Mouse (Mus musculus): Measurements from ENCODE around the gene Anapc7. TPM values are rescaled to one million over a fixed set of nuclear protein-coding genes. Genes with fewer than 3 reads are reported as not detected.

The Anapc7 gene
- polyA plus RNA-seq, 1 experiment = 35.5 TPM

DNA sequence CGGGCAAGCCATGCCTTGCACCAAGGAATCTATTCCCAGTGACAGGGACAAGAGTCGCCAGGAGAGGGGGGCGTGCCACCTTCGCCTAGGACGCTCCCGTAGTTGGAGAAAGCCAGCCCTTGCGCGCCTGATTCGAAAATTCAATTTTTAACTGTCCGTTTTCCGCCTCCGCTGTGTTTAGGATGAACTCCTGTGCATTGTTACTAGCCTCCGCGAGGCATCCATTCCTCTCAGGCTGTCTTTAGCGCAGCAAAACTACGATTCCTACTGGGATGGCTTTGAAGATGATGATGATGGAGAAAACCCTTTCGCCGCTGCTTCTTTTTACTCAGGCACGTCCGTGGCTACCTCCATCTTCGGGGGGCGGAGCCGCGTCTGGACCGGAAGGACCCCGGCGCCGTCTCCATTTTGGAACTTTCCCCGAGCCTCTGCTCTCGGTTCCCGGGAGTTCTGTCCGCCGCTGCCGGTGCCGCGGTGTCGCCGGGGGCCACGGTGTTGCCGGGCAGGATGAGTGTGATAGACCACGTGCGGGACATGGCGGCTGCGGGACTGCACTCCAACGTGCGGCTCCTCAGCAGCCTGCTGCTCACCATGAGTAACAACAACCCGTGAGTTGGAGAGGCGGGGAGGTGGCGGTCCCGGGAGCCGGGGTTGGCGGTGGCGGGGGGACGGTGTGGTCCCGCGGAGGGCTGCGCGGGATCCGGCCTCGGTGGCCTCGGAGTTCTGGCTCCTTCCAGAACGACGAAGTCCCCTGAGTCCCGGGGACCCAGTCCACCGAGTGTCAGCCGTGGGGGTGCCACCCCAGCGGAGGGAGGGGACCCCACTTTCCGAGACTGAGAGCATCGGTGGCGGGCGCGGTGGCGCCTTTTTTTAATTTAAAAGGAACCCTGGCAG lies 825 bp downstream of the Anapc7 start:
- H3K4me3 ChIP-seq (ENCODE audit: insufficient read depth, low read length) = peak overlapping the region; percentile 87
- H3K4me1 ChIP-seq (ENCODE audit: control insufficient read depth, insufficient read depth, low read length) = no peaks in the 10 kb centered on the region; the same call in 1 of the 2 replicates
- peak overlapping the region; percentile 89 for H3K27ac ChIP-seq (ENCODE audit: insufficient read depth, low read length)
- TF ChIP-seq POLR2A (IDR thresholded peaks at IDR 0.05; ENCODE audit: low read depth, low read length) (peak; percentile 73), CTCF (IDR thresholded peaks at IDR 0.05; ENCODE audit: borderline replicate concordance, insufficient read depth, low read length) (no peak)

DNA sequence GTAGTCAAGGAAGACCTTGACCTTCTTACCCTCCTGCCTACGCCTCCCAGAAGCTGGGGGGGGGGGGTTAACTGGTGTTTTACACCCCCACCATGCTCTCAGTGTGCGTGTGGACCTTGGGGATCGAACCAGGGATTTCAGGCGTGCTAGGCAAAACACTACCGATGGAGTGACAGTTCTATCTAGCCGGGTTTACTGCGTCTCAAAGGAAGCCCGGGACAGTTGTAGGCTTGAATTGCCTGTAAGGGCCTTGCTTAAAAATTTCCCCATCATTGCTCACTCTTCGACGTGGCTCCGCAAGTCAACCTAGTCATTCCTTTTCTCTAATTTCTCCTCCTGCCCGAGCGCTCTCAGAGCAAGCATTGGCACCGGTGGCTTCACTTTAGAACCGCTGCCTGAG lies 1.6 kb downstream of the Anapc7 start:
- Histone ChIP-seq H3K4me3 (ENCODE audit: insufficient read depth, low read length) (peak overlapping the region; percentile 87), H3K4me1 (ENCODE audit: control insufficient read depth, insufficient read depth, low read length) (no peaks in the 10 kb centered on the region; the same call in 1 of the 2 replicates), H3K27ac (ENCODE audit: insufficient read depth, low read length) (no peak overlapping the region)
- TF ChIP-seq POLR2A (IDR thresholded peaks at IDR 0.05; ENCODE audit: low read depth, low read length) (no peak), CTCF (IDR thresholded peaks at IDR 0.05; ENCODE audit: borderline replicate concordance, insufficient read depth, low read length) (no peak)

DNA sequence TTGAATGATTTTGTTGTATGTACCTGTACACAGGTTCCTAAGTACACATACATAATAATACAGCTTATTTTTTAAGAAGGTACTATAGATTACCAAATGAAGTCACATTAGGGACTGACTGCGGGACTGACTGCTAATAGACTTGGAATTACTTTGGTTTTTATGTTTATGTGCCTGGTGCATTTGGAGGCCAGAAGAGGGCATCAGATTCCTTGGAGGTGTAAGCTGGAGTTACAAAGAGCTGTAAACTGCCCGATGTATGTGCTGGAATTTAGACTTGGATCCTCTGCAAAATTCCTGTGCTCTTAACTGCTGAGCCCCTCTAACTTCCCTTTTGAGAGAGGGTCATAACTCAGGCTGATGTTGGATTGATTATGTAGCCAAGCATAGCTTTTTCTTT lies 4.1 kb downstream of the Anapc7 start:
- no peak for TF ChIP-seq CTCF (IDR thresholded peaks at IDR 0.05; ENCODE audit: borderline replicate concordance, insufficient read depth, low read length)
- TF ChIP-seq POLR2A (IDR thresholded peaks at IDR 0.05; ENCODE audit: low read depth, low read length) = no peak

DNA sequence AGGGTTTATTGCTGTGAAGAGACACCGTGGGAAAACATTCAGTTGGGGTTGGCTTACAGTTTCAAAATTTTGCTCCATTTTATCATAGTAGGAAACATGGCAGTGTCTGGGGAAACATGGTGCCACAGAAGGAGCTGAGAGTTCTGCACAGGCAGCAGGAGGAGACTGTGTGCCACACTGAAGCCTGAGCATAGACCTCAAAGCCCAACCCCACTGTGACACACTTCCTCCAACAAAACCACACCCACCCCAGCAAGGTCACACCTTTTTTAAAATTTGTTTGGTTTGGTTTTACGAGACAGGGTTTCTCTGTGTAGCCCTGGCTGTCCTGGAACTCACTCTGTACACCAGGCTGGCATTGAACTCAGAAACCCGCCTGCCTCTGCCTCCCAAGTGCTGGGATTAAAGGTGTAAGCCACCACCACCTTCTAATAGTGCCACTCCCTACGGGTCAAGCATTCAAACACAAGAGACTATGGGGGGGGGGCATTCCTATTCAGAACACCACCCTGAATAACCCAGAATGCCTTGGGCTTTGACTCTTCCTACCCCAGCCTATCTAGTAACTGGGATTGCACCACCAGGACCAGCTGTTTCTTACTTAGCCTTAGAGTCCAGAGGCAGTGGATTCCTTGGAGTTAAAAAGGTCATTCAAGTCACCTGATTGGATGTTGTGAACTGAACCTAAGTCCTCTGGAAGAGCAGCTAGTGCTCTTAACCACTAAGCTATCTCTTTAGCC lies 8.7 kb downstream of the Anapc7 start:
- Histone ChIP-seq H3K4me3 (ENCODE audit: insufficient read depth, low read length) (no peak overlapping the region), H3K4me1 (ENCODE audit: control insufficient read depth, insufficient read depth, low read length) (peaks cover 9% of the 10 kb centered on the region), H3K27ac (ENCODE audit: insufficient read depth, low read length) (no peak overlapping the region)
- no peak for TF ChIP-seq POLR2A (IDR thresholded peaks at IDR 0.05; ENCODE audit: low read depth, low read length)
- TF ChIP-seq CTCF (IDR thresholded peaks at IDR 0.05; ENCODE audit: borderline replicate concordance, insufficient read depth, low read length) = no peak

More for the DNA sequence above, 4.1 kb downstream of the Anapc7 start:
- no peak overlapping the region for H3K27ac ChIP-seq (ENCODE audit: insufficient read depth, low read length)
- no peaks in the 10 kb centered on the region; the same call in 1 of the 2 replicates for H3K4me1 ChIP-seq (ENCODE audit: control insufficient read depth, insufficient read depth, low read length)
- H3K4me3 ChIP-seq (ENCODE audit: insufficient read depth, low read length) = no peak overlapping the region

GRCm38 (mm10) chr5:122431221-122431620 lies 9.7 kb downstream of the Anapc7 start:
- H3K27ac ChIP-seq (ENCODE audit: insufficient read depth, low read length) = peak overlapping the region; percentile 54; the same call in 1 of the 2 replicates
- H3K4me1 ChIP-seq (ENCODE audit: control insufficient read depth, insufficient read depth, low read length) = peaks cover 9% of the 10 kb centered on the region
- no peak overlapping the region for H3K4me3 ChIP-seq (ENCODE audit: insufficient read depth, low read length)
- no peak for TF ChIP-seq CTCF (IDR thresholded peaks at IDR 0.05; ENCODE audit: borderline replicate concordance, insufficient read depth, low read length)
- no peak for TF ChIP-seq POLR2A (IDR thresholded peaks at IDR 0.05; ENCODE audit: low read depth, low read length)

DNA sequence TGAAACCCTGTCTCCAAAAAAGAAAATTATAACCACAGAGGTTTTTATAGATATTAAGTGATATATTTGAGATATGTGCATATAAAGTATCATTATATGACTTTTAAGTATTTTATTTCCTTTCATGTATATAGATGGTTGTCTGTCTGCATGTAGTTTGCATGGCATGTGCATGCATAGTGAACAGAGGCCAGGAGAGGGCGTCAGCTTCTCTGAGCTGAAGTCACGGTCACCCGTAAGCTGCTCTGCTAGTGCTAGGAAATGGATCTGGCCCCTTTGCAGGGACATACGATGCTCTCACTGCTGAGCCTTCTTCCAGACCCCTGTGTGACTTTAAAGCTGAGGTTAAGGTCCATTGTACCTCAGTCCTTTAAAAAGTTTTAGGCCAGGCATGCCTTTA lies 13.0 kb downstream of the Anapc7 start:
- no peak for TF ChIP-seq POLR2A (IDR thresholded peaks at IDR 0.05; ENCODE audit: low read depth, low read length)
- TF ChIP-seq CTCF (IDR thresholded peaks at IDR 0.05; ENCODE audit: borderline replicate concordance, insufficient read depth, low read length) = peak; percentile 23; the same call in 1 of the 2 replicates
- no peak overlapping the region for H3K27ac ChIP-seq (ENCODE audit: insufficient read depth, low read length)
- H3K4me1 ChIP-seq (ENCODE audit: control insufficient read depth, insufficient read depth, low read length) = peaks cover 9% of the 10 kb centered on the region
- H3K4me3 ChIP-seq (ENCODE audit: insufficient read depth, low read length) = no peak overlapping the region

GRCm38 (mm10) chr5:122439400-122440094 lies 18.1 kb downstream of the Anapc7 start:
- no peaks in the 10 kb centered on the region for H3K4me1 ChIP-seq (ENCODE audit: control insufficient read depth, insufficient read depth, low read length)
- H3K4me3 ChIP-seq (ENCODE audit: insufficient read depth, low read length) = no peak overlapping the region
- TF ChIP-seq CTCF (IDR thresholded peaks at IDR 0.05; ENCODE audit: borderline replicate concordance, insufficient read depth, low read length) = no peak
- TF ChIP-seq POLR2A (IDR thresholded peaks at IDR 0.05; ENCODE audit: low read depth, low read length) = no peak
- H3K27ac ChIP-seq (ENCODE audit: insufficient read depth, low read length) = no peak overlapping the region

DNA sequence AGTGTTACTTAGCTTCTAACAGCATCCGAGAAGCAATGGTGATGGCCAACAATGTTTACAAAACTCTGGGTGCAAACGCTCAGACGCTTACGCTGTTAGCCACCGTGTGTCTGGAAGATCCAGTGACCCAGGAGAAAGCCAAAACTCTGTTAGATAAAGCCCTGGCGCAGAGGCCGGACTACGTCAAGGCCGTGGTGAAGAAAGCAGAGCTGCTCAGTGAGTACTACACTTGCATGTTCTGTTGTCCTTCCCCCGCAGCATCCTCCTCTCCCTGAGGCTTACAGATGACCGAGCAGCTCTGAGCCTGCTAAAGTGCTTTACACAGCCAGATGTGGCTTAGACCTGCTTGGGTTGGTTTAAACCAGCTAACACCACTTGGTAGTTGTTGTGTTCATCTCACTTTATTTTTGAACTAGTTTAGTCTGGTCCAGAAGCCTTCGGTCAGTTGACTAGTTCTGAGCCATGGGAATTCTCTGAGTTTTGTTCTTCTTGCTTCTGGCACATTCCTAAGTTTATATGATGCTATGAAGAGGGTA lies 18.7 kb downstream of the Anapc7 start:
- Histone ChIP-seq H3K4me1 (ENCODE audit: control insufficient read depth, insufficient read depth, low read length) (no peaks in the 10 kb centered on the region), H3K27ac (ENCODE audit: insufficient read depth, low read length) (no peak overlapping the region), H3K4me3 (ENCODE audit: insufficient read depth, low read length) (no peak overlapping the region)
- TF ChIP-seq POLR2A (IDR thresholded peaks at IDR 0.05; ENCODE audit: low read depth, low read length) (no peak), CTCF (IDR thresholded peaks at IDR 0.05; ENCODE audit: borderline replicate concordance, insufficient read depth, low read length) (no peak)

DNA sequence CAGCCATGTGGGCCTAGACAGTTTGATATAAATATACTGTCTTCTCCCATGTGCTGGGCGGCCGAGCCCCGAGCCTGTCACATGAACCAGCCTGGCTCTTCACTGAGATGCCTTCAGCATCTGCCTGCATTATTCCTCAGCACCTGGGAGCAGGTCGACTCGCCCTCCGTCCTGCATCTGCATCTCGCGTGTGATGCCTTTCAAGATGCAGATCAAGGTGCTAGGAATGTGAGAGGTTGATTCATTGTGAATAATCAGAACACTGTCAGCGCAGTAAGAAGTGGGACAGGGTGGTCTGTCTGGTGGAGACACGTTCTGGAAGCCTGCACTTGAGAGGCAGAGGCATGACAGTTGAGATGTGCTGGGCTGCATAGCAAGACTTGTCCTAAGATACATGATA lies 23.0 kb downstream of the Anapc7 start:
- Histone ChIP-seq H3K4me3 (ENCODE audit: insufficient read depth, low read length) (no peak overlapping the region), H3K4me1 (ENCODE audit: control insufficient read depth, insufficient read depth, low read length) (no peaks in the 10 kb centered on the region), H3K27ac (ENCODE audit: insufficient read depth, low read length) (no peak overlapping the region)
- TF ChIP-seq POLR2A (IDR thresholded peaks at IDR 0.05; ENCODE audit: low read depth, low read length) = no peak
- TF ChIP-seq CTCF (IDR thresholded peaks at IDR 0.05; ENCODE audit: borderline replicate concordance, insufficient read depth, low read length) = no peak
